Mouse (Mus musculus): ENCODE results near the gene 4930562C15Rik.
A peak's percentile ranks its signal among the peaks of the same experiment; 100 is the strongest.

- TF ChIP-seq CTCF (IDR thresholded peaks at IDR 0.05; ENCODE audit: extremely low read depth, insufficient read length, insufficient replicate concordance, low read depth, low read length) = no peak
- peak; percentile 96 for TF ChIP-seq POLR2A (IDR thresholded peaks at IDR 0.05; ENCODE audit: low read depth, low read length)
These were observed 44.5 kb downstream of the 4930562C15Rik start for GRCm38 (mm10) chr16:4879708-4880124.

Measured in small intestine, adult 2 months (tissue).